Mouse (Mus musculus): Measurements from ENCODE around the gene Atp6v1g2.

- no peak for TF ChIP-seq CTCF (IDR thresholded peaks at IDR 0.05; ENCODE audit: low read depth, low read length)
- TF ChIP-seq TAL1 (conservative IDR thresholded peaks at IDR 0.05; ENCODE audit: low read depth, low read length): no peak
- no peak for TF ChIP-seq GATA1 (IDR thresholded peaks at IDR 0.05; ENCODE audit: borderline replicate concordance, low read length)
- TF ChIP-seq GATA2 (IDR thresholded peaks at IDR 0.05; ENCODE audit: borderline replicate concordance, low read depth, low read length): no peak
- TF ChIP-seq POLR2AphosphoS5 (IDR thresholded peaks at IDR 0.05; ENCODE audit: insufficient replicate concordance, low read depth, low read length): no peak
Measured at GRCm38 (mm10) chr17:35235614-35236389, 2.3 kb downstream of the Atp6v1g2 start, which contains the start of gene Nfkbil1.

All from G1E (cell line).